Mouse (Mus musculus) gastrocnemius, adult 18-20 months (tissue): ENCODE results near the gene Gprin1. TPM values are rescaled to one million over a fixed set of nuclear protein-coding genes. Genes with fewer than 3 reads are reported as not detected.

Source experiments
- DNase-seq: peaks from one replicate; pipeline ENCODE4 v3.0.0; 2021; ENCODE audit warnings: low spot score
- total RNA-seq, 2 experiments: library from RNA; stranded (reverse); gene quantifications; 2 replicates each; pipeline ENCODE4 v1.2.3; 2021

Gprin1 gene
- total RNA-seq, 2 experiments from 2014 or later: not detected

- DNase-seq: no peak
Observed at GRCm38 (mm10) chr13:54726131-54726530, 23.5 kb downstream of the Gprin1 start.

- no peak for DNase-seq
Observed at GRCm38 (mm10) chr13:54723143-54723542, 26.5 kb downstream of the Gprin1 start.

- peak; percentile 23 for DNase-seq
Observed at GRCm38 (mm10) chr13:54716916-54717315, 32.8 kb downstream of the Gprin1 start.

GRCm38 (mm10) chr13:54714996-54715395 lies 34.7 kb downstream of the Gprin1 start:
- DNase-seq: no peak

- no peak for DNase-seq
Observed at GRCm38 (mm10) chr13:54714393-54714792, 35.3 kb downstream of the Gprin1 start.

GRCm38 (mm10) chr13:54710866-54711265 lies 38.8 kb downstream of the Gprin1 start:
- no peak for DNase-seq

- DNase-seq: no peak
Observed at GRCm38 (mm10) chr13:54704890-54705289, 44.8 kb downstream of the Gprin1 start.

GRCm38 (mm10) chr13:54702507-54702906 lies 47.2 kb downstream of the Gprin1 start:
- no peak for DNase-seq

GRCm38 (mm10) chr13:54701243-54701642 lies 48.4 kb downstream of the Gprin1 start, which contains the start of gene Cdhr2:
Gene Cdhr2 (plus strand): TSS chr13:54701461.
- DNase-seq: no peak

- no peak for DNase-seq
Observed at GRCm38 (mm10) chr13:54695479-54696230, 54.0 kb downstream of the Gprin1 start.

- DNase-seq: peak; percentile 91
Observed at GRCm38 (mm10) chr13:54694348-54695060, 55.2 kb downstream of the Gprin1 start.

- peak; percentile 99 for DNase-seq
Observed at GRCm38 (mm10) chr13:54693558-54694347, 55.9 kb downstream of the Gprin1 start, which contains the start of gene Rnf44. Gene Rnf44 (minus strand): TSS chr13:54693907.

- DNase-seq: no peak
Observed at GRCm38 (mm10) chr13:54692711-54693557, 56.7 kb downstream of the Gprin1 start.

GRCm38 (mm10) chr13:54691737-54692136 lies 57.9 kb downstream of the Gprin1 start:
- DNase-seq: no peak

GRCm38 (mm10) chr13:54690151-54690740 lies 59.4 kb downstream of the Gprin1 start:
- no peak for DNase-seq

- peak; percentile 98 for DNase-seq
Observed at GRCm38 (mm10) chr13:54687575-54688424, 61.9 kb downstream of the Gprin1 start.

- peak; percentile 65 for DNase-seq
Observed at GRCm38 (mm10) chr13:54687096-54687495, 62.6 kb downstream of the Gprin1 start.
